Mouse (Mus musculus) embryonic facial prominence, embryonic 14.5 days (tissue): ENCODE measurements around the gene Tmem259. TPM values are rescaled to one million over a fixed set of nuclear protein-coding genes. Genes with fewer than 3 reads are reported as not detected.

Experiments used
- ATAC-seq: fragments of 200-750 bp; cut with Nextera tagmentation; 2 replicates; pipeline ENCODE4 v1.8.0; 2017; ENCODE audit warnings: low read depth, moderate number of reproducible peaks, moderate TSS enrichment
- DNase-seq: peaks from one replicate; pipeline ENCODE4 v3.0.0-alpha.2; 2015; ENCODE audit warnings: low spot score
- H3K27ac ChIP-seq: fragments of 300-500 bp; sonication (generic); replicated peaks from 2 replicates; pipeline ENCODE4 v1.5.1; 2014; ENCODE audit warnings: low read depth, mild to moderate bottlenecking, low read length, moderate library complexity
- H3K27me3 ChIP-seq: fragments of 300-500 bp; sonication (generic); replicated peaks from 2 replicates; pipeline ENCODE4 v1.6.1; 2014; ENCODE audit warnings: low read length; ENCODE audit not compliant: control insufficient read depth, insufficient read depth
- H3K36me3 ChIP-seq: fragments of 300-500 bp; sonication (generic); 2 replicates; pipeline ENCODE4 v1.6.1; 2014; ENCODE audit warnings: low read length, mixed read lengths; ENCODE audit not compliant: control insufficient read depth, insufficient read depth
- H3K4me1 ChIP-seq: fragments of 300-500 bp; sonication (generic); 2 replicates; pipeline ENCODE4 v1.6.1; 2014; ENCODE audit warnings: antibody characterized with exemption, low read length; ENCODE audit not compliant: control insufficient read depth, insufficient read depth
- H3K4me2 ChIP-seq: fragments of 300-500 bp; sonication (generic); 2 replicates; pipeline ENCODE4 v1.6.1; 2014; ENCODE audit warnings: low read depth, mild to moderate bottlenecking, low read length, moderate library complexity, mixed read lengths
- H3K4me3 ChIP-seq: fragments of 300-500 bp; sonication (generic); 2 replicates; pipeline ENCODE4 v1.5.1; 2014; ENCODE audit warnings: low read depth, mild to moderate bottlenecking, low read length
- H3K9ac ChIP-seq: fragments of 300-500 bp; sonication (generic); 2 replicates; pipeline ENCODE4 v1.6.1; 2014; ENCODE audit warnings: low read depth, mild to moderate bottlenecking, low read length, moderate library complexity, mixed read lengths
- H3K9me3 ChIP-seq: fragments of 300-500 bp; sonication (generic); 2 replicates; pipeline ENCODE4 v1.6.1; 2016; ENCODE audit warnings: low read length; ENCODE audit not compliant: control insufficient read depth
- WGBS: fragments of 180-500 bp; shearing (Covaris S2); extraction: QIAGEN DNeasy Blood & Tissue Kit; methylation state at CpG from one replicate; pipeline ENCODE4 v1.1.7; 2014; 5-methylcytosine and 5-hydroxymethylcytosine counted together
- polyA plus RNA-seq: library from polyadenylated mRNA; unstranded; fragments of >200 nt; fragmentation: Nextera tagmentation; extraction: Ambion mirVana; gene quantifications from 2 replicates; pipeline ENCODE4 v1.2.1, GENCODE M21; 2014

Tmem259 gene
- polyA plus RNA-seq, 1 experiment from 2014 or later = 22.3 TPM

DNA sequence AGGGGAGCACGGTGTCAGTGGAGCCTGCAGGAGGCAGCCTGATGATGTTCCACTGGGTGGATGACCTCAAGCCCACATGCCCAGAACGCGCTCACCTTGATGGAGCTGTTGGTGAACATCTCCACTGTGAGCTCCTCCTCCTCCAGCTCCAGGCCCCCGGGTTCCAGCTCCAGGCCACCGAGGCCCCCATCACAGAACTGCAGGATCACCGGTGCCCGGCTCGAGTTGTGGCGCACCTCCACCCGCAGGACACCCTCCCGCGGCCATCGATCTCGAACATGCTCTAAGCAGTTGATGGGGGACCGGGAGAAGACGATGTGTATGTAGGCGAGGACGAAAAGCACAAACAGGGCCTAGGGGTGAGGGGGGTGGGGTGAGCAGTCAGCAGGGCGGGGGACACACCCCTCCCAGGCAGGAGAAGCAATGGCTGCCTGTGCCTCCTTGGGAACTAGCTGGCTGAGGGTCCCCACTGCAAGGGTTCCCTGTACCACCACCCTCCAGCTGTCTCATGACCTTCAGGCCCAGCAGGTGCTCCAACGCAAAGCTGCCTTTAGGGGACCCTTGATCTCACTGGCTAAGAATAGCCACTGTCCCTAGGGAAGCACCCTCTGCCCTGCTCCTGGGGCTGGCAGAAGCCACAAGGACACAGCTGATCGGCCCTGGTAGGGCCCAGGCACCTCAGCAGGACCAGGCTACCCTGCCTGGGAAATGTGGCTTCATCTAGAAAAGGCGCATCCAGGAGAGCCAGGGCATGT lies 4.6 kb downstream of the Tmem259 start:
- no peak for DNase-seq
- WGBS = 91% methylated on average over 21 of the region's 22 CpGs
- no peak overlapping the region for H3K9ac ChIP-seq

DNA sequence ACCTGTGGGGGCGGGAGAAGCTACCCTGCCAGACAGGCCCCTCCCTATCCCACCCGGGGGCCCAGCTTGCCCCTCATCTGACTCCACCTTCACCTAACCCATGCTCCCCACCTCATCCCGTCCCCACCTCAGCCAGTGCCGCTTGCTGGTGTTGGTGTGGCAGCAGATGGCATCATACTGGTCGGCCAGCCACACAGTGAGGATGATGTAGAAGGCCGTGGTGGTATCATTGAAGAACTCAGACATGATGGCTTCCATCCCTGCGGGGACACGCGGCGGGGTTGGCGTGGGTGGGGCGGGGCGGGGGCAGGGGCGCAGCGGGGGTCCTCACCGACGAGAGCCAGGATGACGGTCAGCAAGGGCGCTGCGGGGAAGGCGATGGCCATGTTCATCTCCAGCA lies 6.1 kb downstream of the Tmem259 start:
- no peak overlapping the region for H3K4me3 ChIP-seq
- 98% methylated on average over 21 of the region's 21 CpGs for WGBS
- H3K36me3 ChIP-seq = peaks cover 63% of the 10 kb centered on the region
- H3K4me1 ChIP-seq = peaks cover 4% of the 10 kb centered on the region
- no peak overlapping the region for H3K4me2 ChIP-seq
- 0 out of 2 replicates have a peak, but pooled peaks cover 3% of the 10 kb centered on the region for H3K27me3 ChIP-seq
- ATAC-seq (no peak), DNase-seq (no peak)
- H3K9me3 ChIP-seq = no peaks in the 10 kb centered on the region
- no peak overlapping the region for H3K9ac ChIP-seq
- no peak overlapping the region for H3K27ac ChIP-seq

More for the DNA sequence above, 4.6 kb downstream of the Tmem259 start:
- Histone ChIP-seq H3K4me2 (no peak overlapping the region), H3K9me3 (no peaks in the 10 kb centered on the region), H3K27ac (no peak overlapping the region), H3K27me3 (no peaks in the 10 kb centered on the region), H3K4me1 (peaks cover 9% of the 10 kb centered on the region), H3K36me3 (peaks cover 52% of the 10 kb centered on the region), H3K4me3 (no peak overlapping the region)
- ATAC-seq = no peak

DNA sequence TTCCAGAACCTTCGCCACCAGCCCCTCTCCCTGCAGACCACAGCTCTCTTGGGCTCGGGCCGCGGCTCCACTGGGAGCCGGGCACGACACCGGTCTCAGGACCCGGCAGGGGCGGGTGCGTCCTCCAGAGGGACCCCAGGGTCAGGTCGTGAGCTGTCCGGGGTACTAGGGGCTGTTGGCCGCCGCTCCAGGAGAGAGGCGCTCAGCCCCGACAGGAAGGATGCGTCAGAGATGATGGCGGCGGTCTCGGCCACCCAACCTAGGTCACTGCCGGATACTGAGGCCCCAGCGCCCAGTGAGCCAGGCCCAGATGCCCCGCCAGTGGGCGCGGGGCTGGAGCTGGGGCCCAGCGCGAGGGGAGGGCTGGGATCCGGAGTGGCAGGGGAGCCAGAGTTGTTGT lies 6.8 kb downstream of the Tmem259 start:
- no peak for ATAC-seq
- Histone ChIP-seq H3K9me3 (no peaks in the 10 kb centered on the region), H3K27ac (no peak overlapping the region), H3K4me3 (no peak overlapping the region), H3K4me1 (no peaks in the 10 kb centered on the region), H3K27me3 (0 out of 2 replicates have a peak, but pooled peaks cover 3% of the 10 kb centered on the region), H3K9ac (no peak overlapping the region), H3K36me3 (peaks cover 63% of the 10 kb centered on the region), H3K4me2 (no peak overlapping the region)
- DNase-seq = no peak
- WGBS = 84% methylated on average over 27 of the region's 28 CpGs

DNA sequence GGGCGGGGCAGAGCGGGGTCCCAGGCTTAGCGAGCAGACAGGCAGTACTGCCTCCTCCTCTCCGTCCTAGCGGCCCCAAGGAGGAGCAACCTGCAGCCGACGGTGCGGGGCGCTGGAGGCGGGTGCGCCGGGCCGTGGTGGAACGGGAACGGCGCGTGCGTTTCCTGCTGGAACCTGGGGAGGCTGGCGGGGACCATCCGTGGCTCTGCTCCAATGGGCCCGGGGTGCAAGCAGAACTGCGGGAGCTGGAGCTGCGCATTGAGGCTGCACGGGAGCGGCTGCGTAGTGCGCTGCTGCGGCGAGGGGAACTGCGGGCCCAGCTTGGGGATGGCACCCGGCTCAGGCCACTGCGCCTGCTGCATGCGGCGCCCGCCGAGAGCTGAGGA lies 7.4 kb downstream of the Tmem259 start:
- DNase-seq (no peak), ATAC-seq (no peak)
- H3K4me1 ChIP-seq = no peaks in the 10 kb centered on the region
- 76% methylated on average over 10 of the region's 36 CpGs for WGBS
- H3K27ac ChIP-seq = no peak overlapping the region
- 0 out of 2 replicates have a peak, but pooled peaks cover 7% of the 10 kb centered on the region for H3K27me3 ChIP-seq
- no peak overlapping the region for H3K4me2 ChIP-seq
- H3K9ac ChIP-seq = no peak overlapping the region
- H3K36me3 ChIP-seq = peaks cover 63% of the 10 kb centered on the region
- no peak overlapping the region for H3K4me3 ChIP-seq
- H3K9me3 ChIP-seq = no peaks in the 10 kb centered on the region

DNA sequence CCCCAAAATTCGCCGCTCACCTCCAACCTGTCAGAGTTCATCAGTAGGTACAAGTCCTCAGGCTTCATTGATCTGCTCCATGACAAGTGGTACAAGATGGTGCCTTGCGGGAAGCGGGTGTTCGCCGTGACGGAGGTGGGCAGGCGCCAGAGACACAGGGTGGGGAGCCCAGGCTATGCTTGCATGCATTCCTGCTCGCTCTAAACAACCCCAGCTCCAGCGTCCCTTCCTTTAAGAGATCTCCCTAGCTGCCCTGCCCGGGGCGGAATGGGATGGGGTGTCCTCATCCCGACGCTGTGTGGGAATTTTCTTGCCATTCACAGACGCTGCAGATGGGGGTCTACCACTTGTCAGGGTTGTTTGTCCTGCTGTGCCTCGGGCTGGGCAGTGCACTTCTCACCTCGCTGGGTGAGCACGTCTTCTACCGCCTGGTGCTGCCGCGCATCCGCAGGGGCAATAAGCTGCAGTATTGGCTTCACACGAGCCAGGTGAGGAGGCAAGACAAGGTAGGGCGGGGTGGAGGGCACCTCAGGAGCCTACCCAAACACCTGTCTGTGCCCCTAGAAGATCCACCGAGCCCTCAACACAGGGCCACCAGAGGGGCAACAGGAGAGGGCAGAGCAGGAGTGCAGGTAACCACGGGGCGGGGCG lies 7.9 kb downstream of the Tmem259 start:
- Histone ChIP-seq H3K9ac (no peak overlapping the region), H3K9me3 (no peaks in the 10 kb centered on the region), H3K36me3 (peaks cover 63% of the 10 kb centered on the region), H3K27me3 (0 out of 2 replicates have a peak, but pooled peaks cover 8% of the 10 kb centered on the region), H3K4me2 (no peak overlapping the region), H3K4me1 (no peaks in the 10 kb centered on the region), H3K4me3 (no peak overlapping the region), H3K27ac (no peak overlapping the region)
- WGBS = 89% methylated on average over 28 of the region's 28 CpGs
- ATAC-seq (no peak), DNase-seq (no peak)

DNA sequence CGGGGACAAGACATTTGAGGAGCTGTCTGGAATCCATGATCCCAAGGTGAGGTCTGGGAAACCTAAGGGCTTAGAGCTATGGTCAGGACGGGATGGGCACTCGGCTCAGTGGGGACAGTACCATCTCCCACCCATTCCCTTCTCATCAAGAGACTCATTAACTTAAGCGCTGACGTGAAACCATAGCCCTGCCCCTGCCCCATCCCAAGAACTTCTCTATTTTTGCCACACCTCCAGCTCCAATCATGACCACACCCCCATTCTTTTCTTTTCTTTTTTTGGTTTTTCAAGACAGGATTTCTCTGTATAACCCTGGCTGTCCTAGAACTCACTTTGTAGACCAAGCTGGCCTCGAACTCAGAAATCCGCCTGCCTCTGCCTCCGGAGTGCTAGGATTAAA lies 9.5 kb downstream of the Tmem259 start:
- Histone ChIP-seq H3K9me3 (no peaks in the 10 kb centered on the region), H3K36me3 (peaks cover 59% of the 10 kb centered on the region), H3K27ac (no peak overlapping the region), H3K4me1 (no peaks in the 10 kb centered on the region), H3K27me3 (0 out of 2 replicates have a peak, but pooled peaks cover 13% of the 10 kb centered on the region), H3K9ac (no peak overlapping the region), H3K4me2 (no peak overlapping the region), H3K4me3 (no peak overlapping the region)
- ATAC-seq (no peak), DNase-seq (no peak)
- 80% methylated on average over 8 of the region's 8 CpGs for WGBS

DNA sequence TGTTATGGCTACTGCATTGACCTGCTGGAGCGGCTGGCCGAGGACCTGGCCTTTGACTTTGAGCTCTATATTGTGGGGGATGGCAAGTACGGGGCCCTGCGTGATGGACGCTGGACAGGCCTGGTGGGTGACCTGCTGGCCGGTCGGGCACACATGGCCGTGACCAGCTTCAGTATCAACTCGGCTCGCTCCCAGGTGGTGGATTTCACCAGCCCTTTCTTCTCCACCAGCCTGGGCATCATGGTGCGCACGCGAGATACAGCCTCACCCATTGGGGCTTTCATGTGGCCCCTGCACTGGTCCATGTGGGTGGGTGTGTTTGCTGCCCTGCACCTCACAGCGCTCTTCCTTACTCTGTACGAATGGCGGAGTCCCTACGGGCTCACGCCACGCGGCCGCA lies 10.0 kb downstream of the Tmem259 start:
- WGBS = 86% methylated on average over 20 of the region's 21 CpGs
- peaks cover 55% of the 10 kb centered on the region for H3K36me3 ChIP-seq
- ATAC-seq = no peak

DNA sequence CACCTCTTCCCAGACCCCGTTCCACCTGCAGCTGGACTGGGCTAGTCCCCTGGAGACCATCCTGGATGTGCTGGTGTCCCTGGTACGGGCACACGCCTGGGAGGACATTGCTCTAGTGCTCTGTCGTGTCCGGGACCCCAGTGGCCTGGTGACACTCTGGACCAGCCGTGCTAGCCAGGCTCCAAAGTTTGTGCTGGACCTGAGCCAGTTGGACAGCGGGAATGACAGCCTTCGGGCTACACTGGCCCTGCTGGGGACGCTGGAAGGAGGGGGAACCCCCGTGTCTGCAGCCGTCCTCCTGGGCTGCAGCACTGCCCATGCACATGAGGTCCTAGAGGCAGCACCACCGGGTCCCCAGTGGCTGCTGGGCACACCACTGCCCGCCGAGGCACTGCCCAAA lies 11.3 kb downstream of the Tmem259 start:
- Histone ChIP-seq H3K4me2 (no peak overlapping the region), H3K36me3 (peaks cover 49% of the 10 kb centered on the region), H3K9me3 (no peaks in the 10 kb centered on the region), H3K4me1 (no peaks in the 10 kb centered on the region), H3K9ac (no peak overlapping the region), H3K27me3 (0 out of 2 replicates have a peak, but pooled peaks cover 13% of the 10 kb centered on the region), H3K4me3 (no peak overlapping the region), H3K27ac (no peak overlapping the region)
- ATAC-seq (no peak), DNase-seq (no peak)
- WGBS = 70% methylated on average over 7 of the region's 14 CpGs

More for the DNA sequence above, 10.0 kb downstream of the Tmem259 start:
- no peak overlapping the region for H3K9ac ChIP-seq
- no peak overlapping the region for H3K27ac ChIP-seq
- H3K4me2 ChIP-seq = no peak overlapping the region
- H3K4me1 ChIP-seq = no peaks in the 10 kb centered on the region
- DNase-seq = no peak
- 0 out of 2 replicates have a peak, but pooled peaks cover 13% of the 10 kb centered on the region for H3K27me3 ChIP-seq
- H3K9me3 ChIP-seq = no peaks in the 10 kb centered on the region
- no peak overlapping the region for H3K4me3 ChIP-seq
